Mouse (Mus musculus): Measurements from ENCODE around the gene Vamp5. TPM values are rescaled to one million over a fixed set of nuclear protein-coding genes. Genes with fewer than 3 reads are reported as not detected.

The Vamp5 gene
- total RNA-seq, 2 experiments from 2014 or later: 125 to 424 TPM

Other genes starting within 250 kb of the Vamp5 start
- not detected in 2 replicates for gene Atoh8, start 144.9 kb downstream of the Vamp5 start, total RNA-seq (2014; fragmentation: Nextera tagmentation)
- 0.91 TPM in 1 of 2 replicates, not detected in the other for gene Atoh8, start 144.9 kb downstream of the Vamp5 start, total RNA-seq (2017)
- gene Sftpb, start 75.9 kb downstream of the Vamp5 start, total RNA-seq (2014; fragmentation: Nextera tagmentation): not detected in 2 replicates
- gene Sftpb, start 75.9 kb downstream of the Vamp5 start, total RNA-seq (2017): not detected in 2 replicates
- gene Usp39, start 35.3 kb downstream of the Vamp5 start, total RNA-seq (2014; fragmentation: Nextera tagmentation): 66.8 and 72.5 TPM in 2 replicates
- gene Usp39, start 35.3 kb downstream of the Vamp5 start, total RNA-seq (2017): 121 and 147 TPM in 2 replicates
- gene 0610030E20Rik, start 33.2 kb downstream of the Vamp5 start, total RNA-seq (2014; fragmentation: Nextera tagmentation): 28.5 and 31.0 TPM in 2 replicates
- gene 0610030E20Rik, start 33.2 kb downstream of the Vamp5 start, total RNA-seq (2017): 15.2 and 16.6 TPM in 2 replicates
- 0.92 and 5.0 TPM in 2 replicates for gene Tmem150a, start 25.0 kb downstream of the Vamp5 start, total RNA-seq (2014; fragmentation: Nextera tagmentation)
- not detected in 2 replicates for gene Tmem150a, start 25.0 kb downstream of the Vamp5 start, total RNA-seq (2017)
- gene Rnf181, start 13.5 kb downstream of the Vamp5 start, total RNA-seq (2014; fragmentation: Nextera tagmentation): 82.6 and 91.5 TPM in 2 replicates
- 34.8 and 55.5 TPM in 2 replicates for gene Rnf181, start 13.5 kb downstream of the Vamp5 start, total RNA-seq (2017)
- gene Vamp8, start 10.2 kb upstream of the Vamp5 start, total RNA-seq (2014; fragmentation: Nextera tagmentation): 225 and 320 TPM in 2 replicates
- 240 and 305 TPM in 2 replicates for gene Vamp8, start 10.2 kb upstream of the Vamp5 start, total RNA-seq (2017)
- 8.6 and 11.3 TPM in 2 replicates for gene Ggcx, start 33.8 kb upstream of the Vamp5 start, total RNA-seq (2014; fragmentation: Nextera tagmentation)
- 3.7 and 11.2 TPM in 2 replicates for gene Ggcx, start 33.8 kb upstream of the Vamp5 start, total RNA-seq (2017)
- 555 and 732 TPM in 2 replicates for gene Mat2a, start 59.1 kb upstream of the Vamp5 start, total RNA-seq (2014; fragmentation: Nextera tagmentation)
- 235 and 332 TPM in 2 replicates for gene Mat2a, start 59.1 kb upstream of the Vamp5 start, total RNA-seq (2017)
- not detected in 2 replicates for gene Sh2d6, start 141.2 kb upstream of the Vamp5 start, total RNA-seq (2014; fragmentation: Nextera tagmentation)
- gene Sh2d6, start 141.2 kb upstream of the Vamp5 start, total RNA-seq (2017): not detected in 2 replicates
- 23.7 and 36.7 TPM in 2 replicates for gene Capg, start 163.9 kb upstream of the Vamp5 start, total RNA-seq (2014; fragmentation: Nextera tagmentation)
- gene Capg, start 163.9 kb upstream of the Vamp5 start, total RNA-seq (2017): 37.9 and 39.3 TPM in 2 replicates
- 16.2 and 17.0 TPM in 2 replicates for gene Elmod3, start 217.9 kb upstream of the Vamp5 start, total RNA-seq (2014; fragmentation: Nextera tagmentation)
- 6.6 and 8.1 TPM in 2 replicates for gene Elmod3, start 217.9 kb upstream of the Vamp5 start, total RNA-seq (2017)
- gene Retsat, start 218.0 kb upstream of the Vamp5 start, total RNA-seq (2014; fragmentation: Nextera tagmentation): 20.0 and 24.3 TPM in 2 replicates
- gene Retsat, start 218.0 kb upstream of the Vamp5 start, total RNA-seq (2017): 11.2 and 15.6 TPM in 2 replicates
- 22.6 and 29.3 TPM in 2 replicates for gene Tgoln1, start 236.5 kb upstream of the Vamp5 start, total RNA-seq (2014; fragmentation: Nextera tagmentation)
- 51.4 and 64.7 TPM in 2 replicates for gene Tgoln1, start 236.5 kb upstream of the Vamp5 start, total RNA-seq (2017)

All from megakaryocyte-erythroid progenitor cell, adult 5-6 weeks (primary cell).